Mouse (Mus musculus) forebrain, postnatal 0 days (tissue): Measurements from ENCODE around the gene Gm11032. TPM values are rescaled to one million over a fixed set of nuclear protein-coding genes. Genes with fewer than 3 reads are reported as not detected.
A peak's percentile ranks its signal among the peaks of the same experiment; 100 is the strongest.
"Not testable (repeated sequence)": the region's sequence is repeated elsewhere in the genome, so short reads cannot be mapped to it uniquely, and the experiment has no call there.

ENCODE experiments used
- ATAC-seq: fragments of 200-750 bp; cut with Nextera tagmentation; 2 replicates; pipeline ENCODE4 v1.8.0; 2017; ENCODE audit warnings: mild to moderate bottlenecking, moderate library complexity
- DNase-seq: peaks from one replicate; pipeline ENCODE4 v3.0.0-alpha.2; 2015
- H3K27ac ChIP-seq: fragments of 300-500 bp; sonication (generic); 2 replicates; pipeline ENCODE4 v1.5.1; 2014; ENCODE audit warnings: low read depth, mild to moderate bottlenecking, antibody characterized with exemption, low read length, moderate library complexity, mixed read lengths
- H3K27me3 ChIP-seq: fragments of 300-500 bp; sonication (generic); 2 replicates; pipeline ENCODE4 v1.6.1; 2014; ENCODE audit warnings: mild to moderate bottlenecking, low read length, mixed read lengths; ENCODE audit not compliant: insufficient read depth
- H3K36me3 ChIP-seq: fragments of 300-500 bp; sonication (generic); 2 replicates; pipeline ENCODE4 v1.6.1; 2014; ENCODE audit warnings: mild to moderate bottlenecking, moderate library complexity; ENCODE audit not compliant: insufficient read depth
- H3K4me1 ChIP-seq: fragments of 300-500 bp; sonication (generic); 2 replicates; pipeline ENCODE4 v1.6.1; 2014; ENCODE audit warnings: antibody characterized with exemption; ENCODE audit not compliant: insufficient read depth
- H3K4me2 ChIP-seq: fragments of 300-500 bp; sonication (generic); 2 replicates; pipeline ENCODE4 v1.6.1; 2014; ENCODE audit warnings: low read depth, mild to moderate bottlenecking, moderate library complexity
- H3K4me3 ChIP-seq: fragments of 300-500 bp; sonication (generic); 2 replicates; pipeline ENCODE4 v1.5.1; 2014; ENCODE audit warnings: low read depth, low read length, mixed read lengths
- H3K9ac ChIP-seq: fragments of 300-500 bp; sonication (generic); 2 replicates; pipeline ENCODE4 v1.6.1; 2014; ENCODE audit warnings: mild to moderate bottlenecking
- H3K9me3 ChIP-seq: fragments of 300-500 bp; sonication (generic); 2 replicates; pipeline ENCODE4 v1.6.1; 2016; ENCODE audit warnings: low read length
- CTCF ChIP-seq: sonication (generic); IDR thresholded peaks from 2 replicates; pipeline ENCODE4 v1.5.1; 2016; ENCODE audit warnings: antibody characterized with exemption, control low read depth, low read depth
- WGBS: fragments of 180-500 bp; shearing (Covaris S2); extraction: QIAGEN DNeasy Blood & Tissue Kit; methylation state at CpG from one replicate; pipeline ENCODE4 v1.1.7; 2014; 5-methylcytosine and 5-hydroxymethylcytosine counted together
- polyA plus RNA-seq: library from polyadenylated mRNA; unstranded; fragments of >200 nt; fragmentation: Nextera tagmentation; extraction: Ambion mirVana; gene quantifications from 2 replicates; pipeline ENCODE4 v1.2.1, GENCODE M21; 2015
- total RNA-seq: library from RNA; depleted of rRNA; stranded (reverse); fragments of >200 nt; gene quantifications from 2 replicates; pipeline ENCODE4 v1.2.3, GENCODE M21; 2014; rRNA removed

Gm11032 gene
- total RNA-seq = not detected in 2 replicates
- polyA plus RNA-seq = not detected in 2 replicates

DNA sequence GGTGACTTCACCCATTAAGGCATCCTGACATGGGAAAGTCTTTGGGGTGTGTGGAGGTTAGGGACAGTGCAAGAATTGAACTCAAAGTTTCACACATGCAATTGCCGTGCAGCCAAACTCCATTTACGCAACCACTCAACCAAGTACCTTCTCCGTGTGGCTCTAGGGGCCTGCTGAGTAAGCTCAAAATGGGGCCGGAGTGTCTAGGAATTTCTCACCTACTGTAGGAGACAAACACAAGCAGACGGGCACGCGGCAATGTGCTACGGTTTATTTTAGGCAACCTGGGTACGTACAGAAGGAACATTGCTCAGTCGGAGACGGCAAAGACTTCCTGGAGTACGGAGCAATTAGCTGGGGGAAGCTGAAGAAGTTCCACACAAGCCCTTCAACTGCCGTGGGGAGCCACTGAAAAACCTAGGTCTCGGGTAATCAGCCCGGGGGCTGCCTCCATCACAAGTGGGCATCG is at the start of gene Gm11032:
TSS of gene Gm11032 (plus strand) at position 51 of the 469 bp plus-strand sequence.
- no peak for TF ChIP-seq CTCF
- Histone ChIP-seq H3K9ac (no peak within 1 kb of the TSS), H3K27ac (no peak within 1 kb of the TSS), H3K4me1 (no peaks in the 10 kb centered on the region), H3K9me3 (no peaks in the 10 kb centered on the region), H3K4me3 (no peak within 1 kb of the TSS), H3K27me3 (no peaks in the 10 kb centered on the region), H3K4me2 (no peak within 1 kb of the TSS), H3K36me3 (no peaks in the 10 kb centered on the region)
- no peak for DNase-seq
- ATAC-seq = no peak
- WGBS = 83% methylated on average over 16 of the region's 16 CpGs

DNA sequence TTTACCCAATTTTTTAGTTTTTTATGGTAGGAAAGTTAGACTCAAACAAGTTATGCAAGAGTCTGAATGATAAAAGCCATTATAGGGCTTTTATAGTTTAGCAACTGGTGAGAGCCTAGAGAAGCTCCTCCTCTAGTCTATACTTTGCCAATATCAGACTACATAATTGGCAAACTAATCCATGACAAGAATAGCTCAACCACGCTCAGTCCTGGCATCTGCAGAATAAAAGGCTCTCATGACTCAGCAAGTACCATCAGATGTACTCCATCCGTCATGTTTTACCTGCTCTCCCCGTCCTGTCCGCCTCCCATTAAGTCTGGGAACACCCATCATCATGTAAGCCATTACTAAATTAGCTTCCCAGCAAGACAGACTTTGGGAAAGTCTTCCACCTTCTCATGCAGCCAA is 48.4 kb upstream of the Gm11032 start:
- DNase-seq = peak; percentile 25
- no peaks in the 10 kb centered on the region for H3K36me3 ChIP-seq
- no peaks in the 10 kb centered on the region for H3K4me1 ChIP-seq
- H3K9me3 ChIP-seq = no peaks in the 10 kb centered on the region
- H3K27ac ChIP-seq = no peak overlapping the region
- no peaks in the 10 kb centered on the region for H3K27me3 ChIP-seq
- WGBS = 65% methylated on average over 4 of the region's 4 CpGs
- H3K9ac ChIP-seq = no peak overlapping the region
- no peak for TF ChIP-seq CTCF
- H3K4me2 ChIP-seq = no peak overlapping the region
- no peak for ATAC-seq
- H3K4me3 ChIP-seq = no peak overlapping the region

- not testable (repeated sequence) for H3K9ac ChIP-seq, ATAC-seq
Measured at GRCm38 (mm10) chr11:4576090-4576732, 43.7 kb upstream of the Gm11032 start.

GRCm38 (mm10) chr11:4577079-4577478 is 42.8 kb upstream of the Gm11032 start:
- no peak for TF ChIP-seq CTCF
- Histone ChIP-seq H3K27ac (no peak overlapping the region), H3K36me3 (no peaks in the 10 kb centered on the region), H3K9ac (no peak overlapping the region), H3K9me3 (no peaks in the 10 kb centered on the region), H3K4me3 (no peak overlapping the region), H3K27me3 (no peaks in the 10 kb centered on the region), H3K4me2 (no peak overlapping the region), H3K4me1 (no peaks in the 10 kb centered on the region)
- ATAC-seq (no peak), DNase-seq (no peak)
- WGBS = 98% methylated on average over 2 of the region's 2 CpGs

More at GRCm38 (mm10) chr11:4576090-4576732, 43.7 kb upstream of the Gm11032 start:
- not testable (repeated sequence) for H3K27ac ChIP-seq, H3K4me3 ChIP-seq, H3K4me2 ChIP-seq, H3K9me3 ChIP-seq, H3K36me3 ChIP-seq, DNase-seq, H3K4me1 ChIP-seq, H3K27me3 ChIP-seq
- WGBS = 94% methylated on average over 2 of the region's 2 CpGs

DNA sequence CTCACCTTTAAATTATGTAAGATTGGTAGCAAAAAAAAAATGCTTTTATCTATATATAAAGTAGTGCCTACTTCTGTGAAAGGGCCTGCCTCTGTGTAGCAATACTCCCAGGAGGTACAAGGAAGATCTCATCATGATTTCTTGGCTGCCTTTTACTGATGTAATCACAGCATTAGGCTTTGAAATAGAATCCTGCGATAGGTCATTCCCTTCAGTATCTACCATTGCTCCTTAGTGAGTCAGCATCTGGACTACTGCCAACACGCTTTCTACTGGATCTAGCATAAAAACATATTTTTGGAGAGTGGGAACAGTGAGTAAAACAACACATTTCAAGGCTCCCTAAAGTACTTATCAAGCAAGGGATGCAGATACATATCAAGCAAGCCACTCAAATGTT is 41.2 kb upstream of the Gm11032 start:
- no peak for DNase-seq
- no peak overlapping the region for H3K27ac ChIP-seq
- 68% methylated on average over 2 of the region's 2 CpGs for WGBS
- H3K4me2 ChIP-seq = no peak overlapping the region
- no peak overlapping the region for H3K4me3 ChIP-seq
- no peaks in the 10 kb centered on the region for H3K27me3 ChIP-seq
- H3K9me3 ChIP-seq = no peaks in the 10 kb centered on the region
- H3K4me1 ChIP-seq = no peaks in the 10 kb centered on the region
- TF ChIP-seq CTCF = no peak
- no peaks in the 10 kb centered on the region for H3K36me3 ChIP-seq
- H3K9ac ChIP-seq = no peak overlapping the region
- ATAC-seq = no peak

GRCm38 (mm10) chr11:4591811-4592210 is 28.1 kb upstream of the Gm11032 start:
- H3K9ac ChIP-seq = no peak overlapping the region
- ATAC-seq = no peak
- H3K4me3 ChIP-seq = no peak overlapping the region
- H3K4me2 ChIP-seq = no peak overlapping the region
- H3K4me1 ChIP-seq = peaks cover 10% of the 10 kb centered on the region; the same call in 1 of the 2 replicates
- H3K27me3 ChIP-seq = no peaks in the 10 kb centered on the region
- TF ChIP-seq CTCF = no peak
- 79% methylated on average over 4 of the region's 4 CpGs for WGBS
- H3K27ac ChIP-seq = no peak overlapping the region
- H3K9me3 ChIP-seq = no peaks in the 10 kb centered on the region
- H3K36me3 ChIP-seq = no peaks in the 10 kb centered on the region
- no peak for DNase-seq

DNA sequence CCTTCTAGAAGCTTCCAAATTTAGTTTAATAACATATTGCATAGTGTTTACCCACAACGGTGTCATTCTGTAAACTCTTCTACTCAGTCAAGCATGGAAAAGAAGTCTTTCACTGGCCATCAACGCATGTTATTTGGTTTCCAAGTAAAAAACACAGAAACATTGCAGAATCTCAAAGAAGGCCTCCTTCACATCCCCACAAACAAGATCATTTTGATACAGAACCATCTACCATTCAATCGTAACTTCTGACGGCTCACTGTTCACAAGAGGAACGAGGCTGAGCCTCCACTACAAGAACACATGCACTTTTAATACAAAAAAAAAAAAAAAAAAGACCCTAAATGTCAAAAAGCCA is 26.4 kb upstream of the Gm11032 start:
- TF ChIP-seq CTCF = no peak
- H3K27ac ChIP-seq = no peak overlapping the region
- ATAC-seq (no peak), DNase-seq (no peak)
- H3K36me3 ChIP-seq = no peaks in the 10 kb centered on the region
- H3K4me2 ChIP-seq = peak overlapping the region; percentile 59
- H3K4me1 ChIP-seq = peaks cover 10% of the 10 kb centered on the region; the same call in 1 of the 2 replicates
- WGBS = 15% methylated on average over 5 of the region's 5 CpGs
- no peaks in the 10 kb centered on the region for H3K27me3 ChIP-seq
- H3K9me3 ChIP-seq = no peaks in the 10 kb centered on the region
- H3K9ac ChIP-seq = peak overlapping the region; percentile 96
- H3K4me3 ChIP-seq = peak overlapping the region; percentile 94
